Mouse (Mus musculus) kidney, postnatal 0 days (tissue): ENCODE data around the gene Olfr157. TPM values are rescaled to one million over a fixed set of nuclear protein-coding genes. Genes with fewer than 3 reads are reported as not detected.
"Not testable (repeated sequence)": the region's sequence is repeated elsewhere in the genome, so short reads cannot be mapped to it uniquely, and the experiment has no call there.

Experiments used
- ATAC-seq: fragments of 200-750 bp; cut with Nextera tagmentation; replicated peaks from 2 replicates; pipeline ENCODE4 v1.8.0; 2017; ENCODE audit warnings: low read depth, moderate number of reproducible peaks, moderate TSS enrichment, moderate library complexity; ENCODE audit not compliant: low FRiP score
- DNase-seq: peaks from one replicate; pipeline ENCODE4 v3.0.0-alpha.2; 2016; ENCODE audit warnings: low spot score
- H3K27ac ChIP-seq: fragments of 300-500 bp; sonication (generic); 2 replicates; pipeline ENCODE4 v1.5.1; 2014; ENCODE audit warnings: mild to moderate bottlenecking
- H3K27me3 ChIP-seq: fragments of 300-500 bp; sonication (generic); 2 replicates; pipeline ENCODE4 v1.6.1; 2014; ENCODE audit warnings: low read length, mixed read lengths; ENCODE audit not compliant: insufficient read depth
- H3K36me3 ChIP-seq: fragments of 300-500 bp; sonication (generic); 2 replicates; pipeline ENCODE4 v1.6.1; 2014; ENCODE audit warnings: low read length, mixed read lengths; ENCODE audit not compliant: insufficient read depth
- H3K4me1 ChIP-seq: fragments of 300-500 bp; sonication (generic); replicated peaks from 2 replicates; pipeline ENCODE4 v1.6.1; 2014; ENCODE audit warnings: antibody characterized with exemption, low read length, mixed read lengths; ENCODE audit not compliant: insufficient read depth
- H3K4me2 ChIP-seq: fragments of 300-500 bp; sonication (generic); 2 replicates; pipeline ENCODE4 v1.6.1; 2014; ENCODE audit warnings: mild to moderate bottlenecking, low read length, moderate library complexity, mixed read lengths
- H3K4me3 ChIP-seq: fragments of 300-500 bp; sonication (generic); replicated peaks from 2 replicates; pipeline ENCODE4 v1.5.1; 2014; ENCODE audit warnings: low read depth, low read length
- H3K9ac ChIP-seq: fragments of 300-500 bp; sonication (generic); 2 replicates; pipeline ENCODE4 v1.6.1; 2014; ENCODE audit warnings: low read depth, low read length
- H3K9me3 ChIP-seq: fragments of 300-500 bp; sonication (generic); replicated peaks from 2 replicates; pipeline ENCODE4 v1.6.1; 2016; ENCODE audit warnings: low read length, inconsistent platforms, mixed read lengths
- CTCF ChIP-seq: IDR thresholded peaks from 2 replicates; pipeline ENCODE4 v1.5.1; 2016; ENCODE audit warnings: antibody characterized with exemption, low read depth, mild to moderate bottlenecking, moderate library complexity
- WGBS: fragments of 180-500 bp; shearing (Covaris S2); extraction: QIAGEN DNeasy Blood & Tissue Kit; methylation state at CpG from one replicate; pipeline ENCODE4 v1.1.7; 2014; 5-methylcytosine and 5-hydroxymethylcytosine counted together
- polyA plus RNA-seq: library from polyadenylated mRNA; unstranded; fragments of >200 nt; fragmentation: Nextera tagmentation; extraction: Ambion mirVana; gene quantifications from 2 replicates; pipeline ENCODE4 v1.2.1, GENCODE M21; 2015

Gene Olfr157
- polyA plus RNA-seq, 1 experiment from 2014 or later: 0.01 TPM

GRCm38 (mm10) chr4:43823845-43824337 is 16.1 kb downstream of the Olfr157 start, which contains the start of gene Olfr156:
TSS of gene Olfr156 (minus strand) at chr4:43823895.
- Histone ChIP-seq H3K4me3 (no peak within 1 kb of the TSS), H3K9me3 (no peaks in the 10 kb centered on the region), H3K9ac (no peak within 1 kb of the TSS), H3K4me2 (no peak within 1 kb of the TSS), H3K4me1 (no peaks in the 10 kb centered on the region), H3K36me3 (no peaks in the 10 kb centered on the region), H3K27ac (no peak within 1 kb of the TSS), H3K27me3 (no peaks in the 10 kb centered on the region)
- TF ChIP-seq CTCF: peak; percentile 74
- peak; percentile 82 for DNase-seq
- no peak for ATAC-seq
- WGBS: 17% methylated on average over 7 of the region's 7 CpGs

- no peak overlapping the region for H3K4me2 ChIP-seq
- no peaks in the 10 kb centered on the region for H3K4me1 ChIP-seq
- no peak for TF ChIP-seq CTCF
- no peak overlapping the region for H3K4me3 ChIP-seq
- no peak for DNase-seq
- H3K27me3 ChIP-seq: no peaks in the 10 kb centered on the region
- no peak overlapping the region for H3K9ac ChIP-seq
- H3K27ac ChIP-seq: no peak overlapping the region
- ATAC-seq: no peak
- H3K36me3 ChIP-seq: no peaks in the 10 kb centered on the region
- WGBS: 71% methylated on average over 13 of the region's 13 CpGs
- H3K9me3 ChIP-seq: no peaks in the 10 kb centered on the region
These were observed 17.0 kb downstream of the Olfr157 start for GRCm38 (mm10) chr4:43822896-43823550.

- WGBS: 64% methylated on average over 7 of the region's 7 CpGs
- Histone ChIP-seq H3K9me3 (no peaks in the 10 kb centered on the region; the same call in 1 of the 2 replicates), H3K4me2 (no peak overlapping the region), H3K36me3 (no peaks in the 10 kb centered on the region), H3K27ac (no peak overlapping the region), H3K9ac (no peak overlapping the region), H3K4me1 (no peaks in the 10 kb centered on the region), H3K4me3 (no peak overlapping the region), H3K27me3 (no peaks in the 10 kb centered on the region)
- no peak for DNase-seq
- TF ChIP-seq CTCF: no peak
- no peak for ATAC-seq
These were observed 41.1 kb downstream of the Olfr157 start for GRCm38 (mm10) chr4:43798936-43799335.

GRCm38 (mm10) chr4:43795844-43796243 is 44.2 kb downstream of the Olfr157 start:
- H3K36me3 ChIP-seq, H3K9me3 ChIP-seq, H3K4me2 ChIP-seq, ATAC-seq, DNase-seq, H3K9ac ChIP-seq, H3K4me3 ChIP-seq, H3K27me3 ChIP-seq, H3K27ac ChIP-seq, H3K4me1 ChIP-seq: not testable (repeated sequence)
- WGBS: 84% methylated on average over 5 of the region's 5 CpGs

GRCm38 (mm10) chr4:43795296-43795695 is 44.7 kb downstream of the Olfr157 start:
- Histone ChIP-seq H3K9me3 (no peaks in the 10 kb centered on the region), H3K4me2 (no peak overlapping the region), H3K4me1 (no peaks in the 10 kb centered on the region), H3K36me3 (no peaks in the 10 kb centered on the region), H3K27me3 (no peaks in the 10 kb centered on the region), H3K4me3 (no peak overlapping the region), H3K9ac (no peak overlapping the region), H3K27ac (no peak overlapping the region)
- no peak for TF ChIP-seq CTCF
- DNase-seq (no peak), ATAC-seq (no peak)
- 76% methylated on average over 6 of the region's 6 CpGs for WGBS

Other genes with a start within 250 kb of the Olfr157 start
- 7.2 and 8.6 TPM in 2 replicates for gene Npr2, start 208.3 kb downstream of the Olfr157 start, polyA plus RNA-seq
- gene Spag8, start 186.6 kb downstream of the Olfr157 start, polyA plus RNA-seq: 0.79 and 0.96 TPM in 2 replicates
- gene Hint2, start 183.7 kb downstream of the Olfr157 start, polyA plus RNA-seq: 236 and 263 TPM in 2 replicates
- gene Tmem8b, start 171.2 kb downstream of the Olfr157 start, polyA plus RNA-seq: 2.0 and 2.2 TPM in 2 replicates
- 2.9 and 3.8 TPM in 2 replicates for gene Fam221b, start 171.1 kb downstream of the Olfr157 start, polyA plus RNA-seq
- not detected in 2 replicates for gene Olfr70, start 139.4 kb downstream of the Olfr157 start, polyA plus RNA-seq
- gene Olfr71, start 129.9 kb downstream of the Olfr157 start, polyA plus RNA-seq: not detected in 2 replicates
- 2.7 and 3.2 TPM in 2 replicates for gene Hrct1, start 113.0 kb downstream of the Olfr157 start, polyA plus RNA-seq
- 0.40 and 0.43 TPM in 2 replicates for gene Spaar, start 110.2 kb downstream of the Olfr157 start, polyA plus RNA-seq
- gene Olfr159, start 69.2 kb downstream of the Olfr157 start, polyA plus RNA-seq: not detected in 2 replicates
- not detected in 2 replicates for gene Olfr156, start 16.3 kb downstream of the Olfr157 start, polyA plus RNA-seq
- gene Olfr155, start 11.4 kb upstream of the Olfr157 start, polyA plus RNA-seq: not detected in 2 replicates
- 20.2 and 20.5 TPM in 2 replicates for gene Reck, start 35.3 kb upstream of the Olfr157 start, polyA plus RNA-seq
- gene Glipr2, start 117.2 kb upstream of the Olfr157 start, polyA plus RNA-seq: 54.9 and 59.1 TPM in 2 replicates
- gene Ccin, start 143.3 kb upstream of the Olfr157 start, polyA plus RNA-seq: not detected in 2 replicates
- 293 and 300 TPM in 2 replicates for gene Clta, start 164.3 kb upstream of the Olfr157 start, polyA plus RNA-seq
- gene Gne, start 244.0 kb upstream of the Olfr157 start, polyA plus RNA-seq: 21.2 and 22.8 TPM in 2 replicates